18 mouse cellular contexts compared by ENCODE assay signal in the genomic region with DNA sequence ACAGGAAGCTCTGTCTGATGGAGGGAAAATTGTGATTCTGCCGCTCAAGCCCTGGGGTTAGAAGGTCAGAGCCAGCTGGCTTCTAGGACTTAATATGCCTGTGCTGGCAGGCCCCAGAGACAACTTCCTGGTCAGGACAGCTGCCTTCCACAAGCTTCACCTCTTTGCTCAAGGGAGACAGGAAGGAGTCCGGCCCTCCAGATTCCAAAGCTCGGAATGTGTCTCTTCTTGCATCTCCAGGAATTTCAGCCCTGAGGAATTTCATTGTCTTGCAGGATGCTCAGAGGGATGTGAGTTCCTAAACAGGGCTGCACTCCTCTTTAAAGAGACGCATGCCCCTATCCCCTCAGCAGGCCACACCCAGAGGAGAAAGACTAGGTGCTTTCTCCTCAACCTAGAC.
DNase-seq lines count a peak whose midpoint lies in the region; ATAC-seq lines count a peak whose summit lies in the region.
"Had no signal": no experiment of that assay in that cellular context is flagged by ENCODE, and none has a peak within 500 bp of the region (broad histone marks: within the 10 kb centered on the region; RNA-seq: fewer than 3 reads in every experiment).

No protein-coding gene starts in this region.

- no peaks in the 10 kb centered on the region for H3K36me3 ChIP-seq in forebrain, embryonic 10.5 days (replicated peaks)
- no peaks in the 10 kb centered on the region for H3K36me3 ChIP-seq in forebrain, embryonic 13.5 days (ENCODE audit: poor library complexity, severe bottlenecking)
- no peaks in the 10 kb centered on the region for H3K36me3 ChIP-seq in neural tube, embryonic 15.5 days
- H3K36me3 ChIP-seq in hindbrain, embryonic 13.5 days: no peaks in the 10 kb centered on the region
- H3K36me3 ChIP-seq: kidney, embryonic 15.5 days; limb, embryonic 13.5 days; midbrain, embryonic 12.5 days had no signal

- no peaks in the 10 kb centered on the region for H3K9me3 ChIP-seq in forebrain, embryonic 10.5 days
- no peaks in the 10 kb centered on the region for H3K9me3 ChIP-seq in forebrain, embryonic 13.5 days (replicated peaks)
- no peaks in the 10 kb centered on the region for H3K9me3 ChIP-seq in neural tube, embryonic 15.5 days (replicated peaks)
- no peaks in the 10 kb centered on the region for H3K9me3 ChIP-seq in hindbrain, embryonic 13.5 days
- H3K9me3 ChIP-seq: kidney, embryonic 15.5 days; limb, embryonic 13.5 days; midbrain, embryonic 12.5 days had no signal

- 42% methylated on average over 4 of the region's 4 CpGs for WGBS in forebrain, embryonic 10.5 days
- 58% methylated on average over 4 of the region's 4 CpGs for WGBS in forebrain, embryonic 13.5 days
- WGBS in neural tube, embryonic 15.5 days: 61% methylated on average over 4 of the region's 4 CpGs
- WGBS in hindbrain, embryonic 13.5 days: 50% methylated on average over 4 of the region's 4 CpGs

- H3K27me3 ChIP-seq in forebrain, embryonic 10.5 days (ENCODE audit: poor library complexity, severe bottlenecking): peaks cover 89% of the 10 kb centered on the region
- peaks cover 4% of the 10 kb centered on the region; the same call in 1 of the 2 replicates for H3K27me3 ChIP-seq in forebrain, embryonic 13.5 days
- H3K27me3 ChIP-seq in neural tube, embryonic 15.5 days (replicated peaks): peaks cover 8% of the 10 kb centered on the region
- H3K27me3 ChIP-seq in hindbrain, embryonic 13.5 days: peaks cover 80% of the 10 kb centered on the region
- H3K27me3 ChIP-seq: kidney, embryonic 15.5 days; limb, embryonic 13.5 days had no signal

- no peak for ATAC-seq in forebrain, embryonic 13.5 days
- ATAC-seq in neural tube, embryonic 15.5 days (ENCODE audit: low FRiP score): no peak
- no peak for ATAC-seq in hindbrain, embryonic 13.5 days (ENCODE audit: low FRiP score)
- ATAC-seq: liver, postnatal 0 days had no signal

- H3K4me1 ChIP-seq in forebrain, embryonic 10.5 days: peaks cover 25% of the 10 kb centered on the region
- H3K4me1 ChIP-seq in forebrain, embryonic 13.5 days: peaks cover 7% of the 10 kb centered on the region
- peaks cover 7% of the 10 kb centered on the region for H3K4me1 ChIP-seq in neural tube, embryonic 15.5 days
- H3K4me1 ChIP-seq in hindbrain, embryonic 13.5 days (replicated peaks): peaks cover 7% of the 10 kb centered on the region

- DNase-seq in forebrain, embryonic 10.5 days (ENCODE audit: extremely low spot score, low spot score): no peak
- DNase-seq in neural tube, embryonic 10.5 days (ENCODE audit: extremely low spot score, low spot score): peak; percentile 14
- DNase-seq in forelimb bud, embryonic 11.5 days (ENCODE audit: low read depth, low spot score): peak; percentile 25
- DNase-seq in yolk sac, embryonic 10.5 days (ENCODE audit: low spot score): peak; percentile 15
- no peak for DNase-seq in adrenal gland, postnatal 4 days (ENCODE audit: low spot score in 2 of 2)
- DNase-seq: adrenal gland, postnatal 25 days; cerebellum, adult 9-10 months; heart, postnatal 14 days; liver, postnatal 0 days; right cerebral cortex, postnatal 25 days had no signal

- no peak overlapping the region for H3K9ac ChIP-seq in forebrain, embryonic 13.5 days
- H3K9ac ChIP-seq in neural tube, embryonic 15.5 days (replicated peaks): no peak overlapping the region
- no peak overlapping the region for H3K9ac ChIP-seq in hindbrain, embryonic 13.5 days
- H3K9ac ChIP-seq: kidney, embryonic 15.5 days; limb, embryonic 13.5 days; liver, postnatal 0 days; midbrain, embryonic 12.5 days had no signal

- no peak overlapping the region for H3K4me3 ChIP-seq in forebrain, embryonic 10.5 days
- no peak overlapping the region for H3K4me3 ChIP-seq in forebrain, embryonic 13.5 days
- no peak overlapping the region for H3K4me3 ChIP-seq in neural tube, embryonic 15.5 days (replicated peaks)
- no peak overlapping the region for H3K4me3 ChIP-seq in hindbrain, embryonic 13.5 days
- H3K4me3 ChIP-seq: kidney, embryonic 15.5 days; left cerebral cortex, adult 2 months; limb, embryonic 13.5 days; midbrain, embryonic 12.5 days; myocyte had no signal

- H3K27ac ChIP-seq in forebrain, embryonic 10.5 days: peak overlapping the region; percentile 11; the same call in 1 of the 2 replicates
- no peak overlapping the region for H3K27ac ChIP-seq in forebrain, embryonic 13.5 days
- H3K27ac ChIP-seq in neural tube, embryonic 15.5 days (replicated peaks): no peak overlapping the region
- no peak overlapping the region for H3K27ac ChIP-seq in hindbrain, embryonic 13.5 days
- H3K27ac ChIP-seq: kidney, embryonic 15.5 days; left cerebral cortex, adult 2 months; midbrain, embryonic 12.5 days had no signal

- no peak overlapping the region for H3K4me2 ChIP-seq in forebrain, embryonic 13.5 days
- no peak overlapping the region for H3K4me2 ChIP-seq in neural tube, embryonic 15.5 days
- H3K4me2 ChIP-seq in hindbrain, embryonic 13.5 days: no peak overlapping the region
- H3K4me2 ChIP-seq: kidney, embryonic 15.5 days; limb, embryonic 13.5 days; midbrain, embryonic 12.5 days had no signal

Comparison
In these comparisons a context has a peak if more than half of its experiments do, and no peak if none do; other contexts are left out.
1. DNase-seq: peak in neural tube, embryonic 10.5 days (single experiment), forelimb bud, embryonic 11.5 days (single experiment) and yolk sac, embryonic 10.5 days (single experiment); none in forebrain, embryonic 10.5 days (single experiment) and adrenal gland, postnatal 4 days (0 of 2).